Mouse (Mus musculus) hindbrain, embryonic 11.5 days (tissue): ENCODE results near the gene Rbm6. TPM values are rescaled to one million over a fixed set of nuclear protein-coding genes. Genes with fewer than 3 reads are reported as not detected.

Experiments used
- ATAC-seq: fragments of 200-750 bp; cut with Nextera tagmentation; 2 replicates; pipeline ENCODE4 v1.8.0; 2017; ENCODE audit warnings: mild to moderate bottlenecking, moderate TSS enrichment, moderate library complexity; ENCODE audit not compliant: low FRiP score
- DNase-seq: peaks from one replicate; pipeline ENCODE4 v3.0.0-alpha.2; 2015; ENCODE audit warnings: low spot score
- H3K27ac ChIP-seq: fragments of 300-500 bp; sonication (generic); 2 replicates; pipeline ENCODE4 v1.5.1; 2014; ENCODE audit warnings: mild to moderate bottlenecking, low read depth, low read length
- H3K27me3 ChIP-seq: fragments of 300-500 bp; sonication (generic); 2 replicates; pipeline ENCODE4 v1.6.1; 2014; ENCODE audit warnings: mild to moderate bottlenecking, low read length, moderate library complexity, mixed read lengths; ENCODE audit not compliant: control insufficient read depth, insufficient read depth
- H3K36me3 ChIP-seq: fragments of 300-500 bp; sonication (generic); 2 replicates; pipeline ENCODE4 v1.6.1; 2014; ENCODE audit warnings: mild to moderate bottlenecking, low read length, moderate library complexity, mixed read lengths; ENCODE audit not compliant: control insufficient read depth, insufficient read depth
- H3K4me1 ChIP-seq: fragments of 300-500 bp; sonication (generic); replicated peaks from 2 replicates; pipeline ENCODE4 v1.6.1; 2014; ENCODE audit warnings: low read length, mixed read lengths; ENCODE audit not compliant: control insufficient read depth, insufficient read depth
- H3K4me2 ChIP-seq: fragments of 300-500 bp; sonication (generic); replicated peaks from 2 replicates; pipeline ENCODE4 v1.6.1; 2014; ENCODE audit warnings: mild to moderate bottlenecking, low read depth, low read length
- H3K4me3 ChIP-seq: fragments of 300-500 bp; sonication (generic); 2 replicates; pipeline ENCODE4 v1.5.1; 2014; ENCODE audit warnings: low read depth, low read length
- H3K9ac ChIP-seq: fragments of 300-500 bp; sonication (generic); 2 replicates; pipeline ENCODE4 v1.6.1; 2014; ENCODE audit warnings: low read depth, low read length
- H3K9me3 ChIP-seq: fragments of 300-500 bp; sonication (generic); 2 replicates; pipeline ENCODE4 v1.6.1; 2016; ENCODE audit warnings: low read length; ENCODE audit not compliant: control insufficient read depth
- WGBS: fragments of 180-500 bp; shearing (Covaris S2); extraction: QIAGEN DNeasy Blood & Tissue Kit; methylation state at CpG from one replicate; pipeline ENCODE4 v1.1.7; 2014; 5-methylcytosine and 5-hydroxymethylcytosine counted together
- polyA plus RNA-seq: library from polyadenylated mRNA; unstranded; fragments of >200 nt; fragmentation: Nextera tagmentation; extraction: Ambion mirVana; gene quantifications from 2 replicates; pipeline ENCODE4 v1.2.1, GENCODE M21; 2014

Gene Rbm6
- polyA plus RNA-seq, 1 experiment from 2014 or later = 114 TPM

DNA sequence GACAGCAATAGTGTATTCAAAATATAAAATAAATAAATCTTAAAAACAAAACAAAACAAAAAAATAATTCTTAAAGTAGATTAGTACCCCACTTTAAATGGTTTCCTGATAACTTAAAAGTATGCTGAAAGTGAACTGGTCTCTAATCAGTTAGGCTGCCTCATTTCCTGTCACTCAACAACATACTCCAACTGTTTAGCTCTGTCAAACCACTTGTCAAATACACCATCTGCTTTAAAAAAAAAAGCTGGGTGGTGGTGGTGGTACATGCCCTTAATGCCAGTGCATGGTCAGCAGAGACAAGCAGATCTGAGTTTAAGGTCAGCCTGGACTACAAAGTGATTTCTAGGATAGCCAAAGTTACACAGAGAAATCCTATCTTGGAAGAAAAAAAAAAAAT, 96.2 kb downstream of the Rbm6 start:
- H3K36me3 ChIP-seq = peaks cover 20% of the 10 kb centered on the region

GRCm38 (mm10) chr9:107774411-107774810, 98.6 kb downstream of the Rbm6 start:
- Histone ChIP-seq H3K9me3 (no peaks in the 10 kb centered on the region), H3K27me3 (no peaks in the 10 kb centered on the region), H3K9ac (no peak overlapping the region), H3K4me2 (no peak overlapping the region), H3K27ac (no peak overlapping the region), H3K36me3 (peaks cover 14% of the 10 kb centered on the region), H3K4me1 (no peaks in the 10 kb centered on the region), H3K4me3 (no peak overlapping the region)
- ATAC-seq = no peak
- DNase-seq = no peak
- 98% methylated on average over 3 of the region's 3 CpGs for WGBS

More for the DNA sequence above, 96.2 kb downstream of the Rbm6 start:
- ATAC-seq (no peak), DNase-seq (no peak)
- Histone ChIP-seq H3K27me3 (no peaks in the 10 kb centered on the region), H3K4me3 (no peak overlapping the region), H3K9ac (no peak overlapping the region), H3K27ac (no peak overlapping the region), H3K4me1 (no peaks in the 10 kb centered on the region), H3K9me3 (no peaks in the 10 kb centered on the region), H3K4me2 (no peak overlapping the region)

DNA sequence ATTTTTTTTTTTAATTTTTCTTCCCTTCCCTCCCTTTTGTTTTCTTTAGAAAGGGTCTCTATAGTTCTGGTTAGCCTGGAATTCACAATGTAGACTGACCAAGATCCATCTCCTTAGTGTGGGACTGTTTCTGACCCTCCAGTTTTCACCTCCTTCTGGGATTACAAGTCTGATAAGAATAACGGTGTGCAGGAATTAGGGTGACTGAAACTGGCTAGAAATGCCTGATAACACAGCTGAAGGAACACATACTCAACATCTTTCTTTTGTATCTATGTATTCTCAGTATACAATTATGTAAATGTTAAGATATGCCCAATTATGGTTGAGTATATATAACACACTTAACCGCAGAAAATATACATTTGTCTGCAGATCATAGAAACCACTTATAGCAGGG, 101.3 kb downstream of the Rbm6 start:
- no peak overlapping the region for H3K4me2 ChIP-seq
- no peaks in the 10 kb centered on the region for H3K27me3 ChIP-seq
- no peak overlapping the region for H3K9ac ChIP-seq
- no peaks in the 10 kb centered on the region for H3K4me1 ChIP-seq
- DNase-seq (no peak), ATAC-seq (no peak)
- 83% methylated on average over 2 of the region's 2 CpGs for WGBS
- H3K9me3 ChIP-seq = no peaks in the 10 kb centered on the region
- peaks cover 13% of the 10 kb centered on the region for H3K36me3 ChIP-seq
- no peak overlapping the region for H3K4me3 ChIP-seq
- no peak overlapping the region for H3K27ac ChIP-seq

- Histone ChIP-seq H3K27me3 (no peaks in the 10 kb centered on the region), H3K4me2 (peak within 1 kb of the TSS; percentile 65), H3K27ac (peak within 1 kb of the TSS; percentile 80), H3K9me3 (no peaks in the 10 kb centered on the region), H3K4me3 (peak within 1 kb of the TSS; percentile 80), H3K9ac (peak within 1 kb of the TSS; percentile 93), H3K36me3 (peaks cover 17% of the 10 kb centered on the region), H3K4me1 (no peaks in the 10 kb centered on the region)
- ATAC-seq (peak; percentile 100), DNase-seq (peak; percentile 93)
- WGBS = under 1% methylated on average over 60 of the region's 60 CpGs
These were observed 102.4 kb downstream of the Rbm6 start, which contains the start of gene Rbm5 for GRCm38 (mm10) chr9:107770374-107771290. Rbm5 (minus strand) TSS chr9:107770996.

DNA sequence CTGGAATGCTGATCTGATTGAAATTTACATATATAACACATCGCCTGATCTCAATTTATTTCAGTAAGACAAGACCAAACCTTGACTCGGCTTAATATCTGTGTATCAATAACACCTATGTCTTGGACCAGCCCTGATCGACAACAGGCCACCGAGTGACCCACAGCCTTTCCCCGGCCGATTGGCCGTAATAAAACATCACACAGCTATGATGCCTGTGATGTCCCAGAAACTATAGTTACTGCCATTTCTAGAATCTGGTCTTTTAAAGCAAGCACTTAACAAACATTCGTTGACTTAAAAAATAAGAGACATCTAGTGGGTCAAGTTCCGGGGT, 103.0 kb downstream of the Rbm6 start:
- Histone ChIP-seq H3K36me3 (peaks cover 20% of the 10 kb centered on the region), H3K9me3 (no peaks in the 10 kb centered on the region), H3K4me2 (peak overlapping the region; percentile 65), H3K27ac (peak overlapping the region; percentile 80; the same call in 1 of the 2 replicates), H3K4me1 (no peaks in the 10 kb centered on the region), H3K4me3 (peak overlapping the region; percentile 80), H3K9ac (peak overlapping the region; percentile 93), H3K27me3 (no peaks in the 10 kb centered on the region)
- ATAC-seq = no peak
- 2% methylated on average over 9 of the region's 9 CpGs for WGBS
- no peak for DNase-seq

DNA sequence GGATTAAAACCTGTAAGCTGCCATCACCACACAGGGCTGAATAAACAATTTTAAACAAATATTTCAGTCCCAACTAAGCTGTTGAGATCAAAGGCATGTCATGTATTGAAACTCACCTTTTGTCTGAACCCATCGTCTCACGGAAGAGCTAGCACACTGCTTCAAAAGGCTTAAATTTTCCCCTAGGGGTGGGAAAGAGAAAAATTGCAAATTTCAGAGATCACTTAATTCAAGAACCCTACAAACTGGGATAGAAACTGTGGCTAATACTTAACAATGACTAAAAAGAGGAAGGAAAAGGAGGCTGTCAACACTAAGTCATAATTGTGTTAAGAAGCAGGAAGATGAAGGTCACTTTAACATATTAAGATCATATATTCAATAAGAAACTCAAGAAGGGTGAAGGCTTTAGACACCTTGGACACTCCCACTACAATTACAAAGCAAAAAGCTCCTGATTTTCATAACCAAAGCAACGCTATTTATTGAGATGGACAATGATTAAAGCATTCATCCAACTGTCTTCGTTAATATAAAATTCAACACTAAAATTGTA, 103.5 kb downstream of the Rbm6 start:
- H3K4me3 ChIP-seq = peak overlapping the region; percentile 80
- peaks cover 19% of the 10 kb centered on the region for H3K36me3 ChIP-seq
- H3K9me3 ChIP-seq = no peaks in the 10 kb centered on the region
- no peaks in the 10 kb centered on the region for H3K27me3 ChIP-seq
- peak overlapping the region; percentile 93 for H3K9ac ChIP-seq
- ATAC-seq (no peak), DNase-seq (no peak)
- no peaks in the 10 kb centered on the region for H3K4me1 ChIP-seq
- H3K27ac ChIP-seq = no peak overlapping the region; the same call in 1 of the 2 replicates
- peak overlapping the region; percentile 65 for H3K4me2 ChIP-seq
- 22% methylated on average over 4 of the region's 4 CpGs for WGBS

DNA sequence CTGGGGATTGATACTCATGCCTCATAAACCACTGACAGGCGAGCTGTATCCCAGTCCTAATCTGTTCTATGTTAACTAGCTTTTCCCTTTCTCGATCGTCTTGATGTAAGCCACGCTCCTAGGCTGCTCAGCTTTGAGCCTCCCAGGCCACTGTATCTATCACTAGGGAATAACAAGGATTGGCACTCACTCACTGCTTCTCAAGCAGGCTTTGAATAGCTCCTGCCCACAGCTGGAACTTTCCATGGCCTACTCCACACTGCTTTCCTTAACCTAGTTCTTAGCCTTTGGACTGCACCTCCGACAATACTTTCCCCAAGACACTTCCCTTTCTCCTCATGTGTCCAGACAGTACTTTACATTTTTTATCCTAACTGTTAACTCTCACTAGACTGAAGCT, 104.2 kb downstream of the Rbm6 start:
- DNase-seq (no peak), ATAC-seq (no peak)
- peak overlapping the region; percentile 65 for H3K4me2 ChIP-seq
- peaks cover 20% of the 10 kb centered on the region for H3K36me3 ChIP-seq
- H3K4me3 ChIP-seq = peak overlapping the region; percentile 80; the same call in 1 of the 2 replicates
- no peaks in the 10 kb centered on the region for H3K27me3 ChIP-seq
- H3K9me3 ChIP-seq = no peaks in the 10 kb centered on the region
- H3K27ac ChIP-seq = no peak overlapping the region
- no peak overlapping the region for H3K9ac ChIP-seq
- no peaks in the 10 kb centered on the region for H3K4me1 ChIP-seq
- WGBS = 93% methylated on average over 5 of the region's 5 CpGs

- Histone ChIP-seq H3K4me2 (no peak overlapping the region), H3K27me3 (no peaks in the 10 kb centered on the region), H3K4me3 (no peak overlapping the region), H3K9me3 (no peaks in the 10 kb centered on the region), H3K27ac (no peak overlapping the region), H3K9ac (no peak overlapping the region), H3K36me3 (peaks cover 32% of the 10 kb centered on the region), H3K4me1 (no peaks in the 10 kb centered on the region)
- ATAC-seq (no peak), DNase-seq (no peak)
- WGBS = 97% methylated on average over 6 of the region's 6 CpGs
These were observed 113.4 kb downstream of the Rbm6 start for GRCm38 (mm10) chr9:107759593-107759992.

DNA sequence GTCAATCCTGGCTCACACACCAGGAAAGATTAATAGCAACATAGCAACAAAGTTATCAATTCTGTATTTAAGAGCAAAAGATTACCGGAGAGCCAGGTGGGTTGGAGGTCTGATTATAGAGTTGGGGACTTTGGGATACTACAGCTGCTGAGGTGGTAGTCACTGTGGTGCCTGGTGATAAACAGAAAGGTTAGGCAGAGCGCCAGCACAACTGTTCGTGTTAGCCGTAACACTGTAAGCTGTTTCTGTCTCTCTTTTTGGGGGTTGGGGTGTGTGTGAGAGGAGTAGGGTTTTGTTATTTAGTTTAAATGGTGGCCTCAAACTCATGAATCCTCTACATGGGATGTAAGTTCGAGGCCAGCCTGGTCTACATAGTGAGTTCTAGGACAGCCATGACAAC, 122.7 kb downstream of the Rbm6 start:
- Histone ChIP-seq H3K4me3 (no peak overlapping the region), H3K36me3 (peaks cover 62% of the 10 kb centered on the region), H3K9ac (no peak overlapping the region), H3K9me3 (no peaks in the 10 kb centered on the region), H3K27ac (no peak overlapping the region), H3K4me1 (no peaks in the 10 kb centered on the region), H3K27me3 (no peaks in the 10 kb centered on the region), H3K4me2 (no peak overlapping the region)
- DNase-seq (no peak), ATAC-seq (no peak)
- WGBS = 96% methylated on average over 5 of the region's 5 CpGs
